Mouse (Mus musculus): ENCODE data around the gene Prr15l.

DNA sequence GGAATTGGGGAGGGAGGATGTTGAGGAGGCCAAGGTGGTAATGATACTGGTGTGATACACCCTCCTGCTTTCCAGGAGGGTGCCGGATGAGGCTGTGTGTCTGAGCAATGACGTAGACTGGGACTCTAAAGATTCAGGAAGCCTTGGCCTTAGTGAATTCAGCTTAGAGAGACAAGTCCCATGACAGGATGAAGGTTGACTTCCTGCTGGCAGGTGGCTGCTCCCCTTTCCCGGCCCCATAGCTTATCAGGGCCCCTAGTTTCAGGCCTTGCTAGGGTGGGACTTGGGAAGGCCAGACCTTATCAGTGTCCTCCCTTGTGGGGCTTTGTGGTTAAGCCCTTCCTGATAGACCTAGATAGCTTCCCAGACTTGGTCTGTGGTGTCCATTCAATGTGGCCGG is 19.9 kb downstream of the Prr15l start:
- TF ChIP-seq CTCF (IDR thresholded peaks at IDR 0.05; ENCODE audit: insufficient read depth, low read depth, low read length) = no peak
- no peak for TF ChIP-seq POLR2A (IDR thresholded peaks at IDR 0.05; ENCODE audit: insufficient read depth, low read depth, low read length)

Data from olfactory bulb, adult 2 months (tissue).